Mouse (Mus musculus) cortical plate, adult 2 months (tissue): ENCODE measurements at regions not wholly inside any gene's neighbourhood (a gene's known extent, or its start where the extent isn't known, plus 50 kb on each side); places are given as distances from the start of the nearest gene placed in this dataset.

Experiments
- H3K27ac ChIP-seq: fragments of 200-500 bp; 2 replicates; pipeline ENCODE4 v1.5.1; 2012; ENCODE audit warnings: low read length, control low read depth, inconsistent platforms; ENCODE audit not compliant: insufficient read depth
- H3K4me1 ChIP-seq: fragments of 200-500 bp; 2 replicates; pipeline ENCODE4 v1.6.1; 2011; ENCODE audit warnings: low read length; ENCODE audit not compliant: control insufficient read depth, insufficient read depth
- H3K4me3 ChIP-seq: fragments of 200-500 bp; 2 replicates; pipeline ENCODE4 v1.5.1; 2011; ENCODE audit warnings: mild to moderate bottlenecking, low read length, control low read depth; ENCODE audit not compliant: insufficient read depth
- CTCF ChIP-seq: fragments of 200-500 bp; IDR thresholded peaks from 2 replicates; pipeline ENCODE4 v1.5.1; 2011; ENCODE audit warnings: mild to moderate bottlenecking, control low read depth, low read length; ENCODE audit not compliant: insufficient read depth; ENCODE audit errors: extremely low read depth
- POLR2A ChIP-seq: fragments of 200-500 bp; IDR thresholded peaks from 2 replicates; pipeline ENCODE4 v1.6.1; 2011; ENCODE audit warnings: mild to moderate bottlenecking, low read length, control low read depth; ENCODE audit not compliant: insufficient read depth; ENCODE audit errors: extremely low read depth

DNA sequence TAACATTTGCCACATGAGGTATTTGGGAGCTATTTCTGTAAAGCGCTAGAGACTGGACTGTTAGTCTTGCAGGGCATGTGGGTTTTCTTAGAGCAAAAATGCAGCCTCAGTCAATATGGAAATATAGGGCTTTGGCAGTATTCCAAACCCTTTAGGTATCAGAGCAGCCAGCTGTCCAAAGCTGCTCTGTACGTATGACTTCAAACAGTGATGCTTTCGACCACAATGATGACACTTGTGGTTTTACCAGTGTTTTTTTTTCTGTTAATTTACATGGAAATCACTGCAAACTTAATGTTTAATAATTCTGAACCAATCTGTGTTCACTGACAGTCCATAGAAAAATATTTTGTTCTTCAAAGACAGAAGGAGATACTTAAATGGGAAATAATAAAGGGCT is 743.0 kb downstream of the Brinp3 start:
- Histone ChIP-seq H3K27ac (no peak overlapping the region), H3K4me3 (no peak overlapping the region), H3K4me1 (no peaks in the 10 kb centered on the region)
- TF ChIP-seq CTCF: no peak
- no peak for TF ChIP-seq POLR2A

DNA sequence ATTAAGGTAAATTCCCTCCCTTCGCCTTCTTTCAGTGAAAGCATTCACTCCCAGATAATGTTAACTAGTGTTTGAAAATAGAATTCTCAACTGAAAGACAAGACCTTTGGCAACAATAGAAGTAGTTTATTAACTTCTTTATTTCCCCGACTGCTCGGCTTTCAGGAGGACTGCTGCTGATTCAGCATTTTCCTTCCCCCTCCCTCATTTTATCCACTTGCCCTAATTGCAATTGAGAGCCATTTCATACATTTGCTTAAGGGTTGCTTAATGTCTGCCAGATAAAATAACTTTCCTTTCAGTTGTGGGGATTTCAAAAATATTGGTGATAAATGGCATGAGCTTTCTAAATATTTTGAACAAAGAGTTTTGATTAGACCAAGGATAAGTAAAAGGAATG is 744.5 kb downstream of the Brinp3 start:
- TF ChIP-seq POLR2A (no peak), CTCF (no peak)
- H3K4me3 ChIP-seq: no peak overlapping the region
- no peak overlapping the region for H3K27ac ChIP-seq
- H3K4me1 ChIP-seq: no peaks in the 10 kb centered on the region

DNA sequence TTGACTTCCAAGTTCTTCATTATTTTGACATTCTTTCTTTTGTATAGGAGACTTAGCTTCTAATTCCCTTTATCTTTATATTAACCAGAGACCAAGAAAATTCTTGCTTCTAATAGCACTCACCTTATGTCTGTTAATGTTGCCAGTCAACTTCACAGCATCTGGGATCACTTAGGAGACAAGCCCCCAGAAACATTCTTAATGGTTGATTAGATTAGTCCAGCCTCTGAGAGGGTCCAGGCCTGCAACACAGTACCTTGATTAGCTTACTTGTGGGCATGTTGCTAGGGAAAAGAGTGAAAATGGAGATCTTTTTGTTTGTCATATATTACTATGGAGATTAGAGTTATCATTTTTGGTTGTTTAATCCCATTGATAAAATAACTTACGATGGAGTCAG is 778.8 kb downstream of the Brinp3 start:
- Histone ChIP-seq H3K27ac (no peak overlapping the region), H3K4me3 (no peak overlapping the region), H3K4me1 (no peaks in the 10 kb centered on the region)
- TF ChIP-seq CTCF (no peak), POLR2A (no peak)

DNA sequence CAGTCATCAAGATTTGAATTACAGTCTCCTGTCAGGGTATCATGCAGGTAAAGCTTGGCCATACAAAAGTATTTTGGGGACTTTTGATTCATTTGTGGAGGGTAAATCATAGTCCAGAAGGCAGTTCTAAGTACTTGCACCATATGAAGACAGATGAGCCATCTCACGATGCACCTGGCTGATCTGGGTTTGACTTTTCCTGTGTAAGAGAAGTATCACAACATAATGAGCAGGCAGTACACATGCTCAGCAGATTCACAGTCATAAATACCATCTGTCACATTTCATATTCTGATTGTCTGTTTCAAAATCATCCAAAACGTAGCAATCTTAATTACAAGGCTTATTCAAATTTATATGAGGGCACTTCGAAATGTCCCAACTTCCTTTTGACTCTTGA is 796.6 kb downstream of the Brinp3 start:
- no peak overlapping the region for H3K4me3 ChIP-seq
- no peaks in the 10 kb centered on the region for H3K4me1 ChIP-seq
- no peak overlapping the region for H3K27ac ChIP-seq
- TF ChIP-seq POLR2A (no peak), CTCF (no peak)

DNA sequence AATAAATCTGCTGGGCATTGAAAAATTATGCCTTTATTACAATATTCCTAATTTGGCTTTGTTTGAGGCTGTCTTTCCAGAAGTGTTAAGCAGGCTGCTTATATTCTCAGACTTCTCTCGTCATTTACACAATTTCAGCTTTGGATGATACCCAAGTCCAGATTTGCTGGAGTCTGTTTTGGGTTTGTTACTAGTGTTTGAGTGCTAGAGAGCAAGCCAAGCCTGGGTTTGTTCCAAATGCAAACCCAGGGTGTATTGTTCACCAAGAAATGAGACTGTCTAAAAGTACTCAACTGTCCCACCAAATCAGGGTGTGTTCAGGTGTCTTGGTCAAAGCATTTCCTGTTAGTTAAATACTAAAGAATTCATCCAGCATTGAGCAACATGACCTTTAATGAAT is 814.7 kb downstream of the Brinp3 start:
- no peak overlapping the region for H3K4me3 ChIP-seq
- TF ChIP-seq POLR2A (no peak), CTCF (no peak)
- H3K4me1 ChIP-seq: no peaks in the 10 kb centered on the region
- H3K27ac ChIP-seq: no peak overlapping the region

DNA sequence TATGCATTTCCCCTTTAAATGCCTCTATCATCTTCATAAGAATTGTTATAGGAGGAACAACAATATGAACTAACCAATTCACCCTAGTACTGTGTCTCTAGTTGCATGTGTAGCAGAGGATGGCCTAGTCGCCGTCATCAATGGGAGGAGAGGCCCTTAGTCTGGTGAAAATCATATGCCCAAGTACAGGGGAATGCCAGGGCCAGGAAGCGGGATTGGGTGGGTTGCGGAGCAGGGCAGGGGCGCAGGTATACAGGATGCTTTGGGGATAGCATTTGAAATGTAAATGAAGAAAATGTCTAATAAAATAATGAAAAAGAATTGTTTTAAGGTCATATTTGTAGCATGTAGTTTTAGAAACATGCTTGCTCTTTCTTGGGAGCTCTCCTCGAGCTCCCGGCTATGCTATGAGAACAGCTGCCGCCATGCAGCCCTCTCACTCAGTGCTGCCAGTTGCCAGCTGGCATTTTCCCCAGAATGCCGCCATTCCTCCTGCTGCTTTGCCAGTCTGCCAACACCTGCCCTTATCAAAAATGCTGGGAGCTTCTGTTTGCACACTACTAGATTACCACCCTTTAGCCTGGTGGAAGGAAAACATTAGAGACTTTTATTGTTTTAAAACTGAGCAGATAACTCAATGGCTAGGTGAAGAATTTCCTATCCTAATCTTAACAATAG is 848.9 kb downstream of the Brinp3 start:
- H3K4me1 ChIP-seq: no peaks in the 10 kb centered on the region
- H3K4me3 ChIP-seq: no peak overlapping the region
- TF ChIP-seq CTCF (no peak), POLR2A (no peak)
- no peak overlapping the region for H3K27ac ChIP-seq

DNA sequence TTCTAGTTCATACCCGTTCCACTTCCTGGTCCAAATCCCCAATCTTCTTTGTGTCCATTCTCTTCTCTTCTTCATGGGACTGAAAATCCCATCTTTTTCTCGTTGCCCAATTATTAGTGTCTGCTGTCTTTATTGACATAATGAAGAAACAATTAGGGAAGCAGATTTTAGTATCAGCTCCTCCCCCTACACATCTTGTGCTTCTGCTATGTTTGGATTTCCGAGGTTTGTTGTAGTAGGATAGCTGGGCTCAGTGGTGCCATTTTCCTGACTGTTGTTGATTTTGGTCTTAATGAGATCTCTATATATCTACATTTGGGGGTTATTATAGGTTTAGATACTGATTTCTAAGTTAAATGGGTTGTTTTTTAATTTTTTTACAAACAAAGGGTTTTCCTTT is 849.5 kb downstream of the Brinp3 start:
- Histone ChIP-seq H3K4me3 (no peak overlapping the region), H3K4me1 (no peaks in the 10 kb centered on the region), H3K27ac (no peak overlapping the region)
- no peak for TF ChIP-seq POLR2A
- no peak for TF ChIP-seq CTCF
